Mouse (Mus musculus) naive thymus-derived CD4-positive, alpha-beta T cell, adult 5 months (primary cell): ENCODE data around the gene Slc26a10. TPM values are rescaled to one million over a fixed set of nuclear protein-coding genes. Genes with fewer than 3 reads are reported as not detected.

Experiments used
- polyA plus RNA-seq: library from polyadenylated mRNA; unstranded; fragments of 100-300 nt; shearing (Covaris generic); gene quantifications from one replicate; pipeline ENCODE4 v1.2.1, GENCODE M21; 2017

Gene Slc26a10
- polyA plus RNA-seq: 7.0 TPM

DNA sequence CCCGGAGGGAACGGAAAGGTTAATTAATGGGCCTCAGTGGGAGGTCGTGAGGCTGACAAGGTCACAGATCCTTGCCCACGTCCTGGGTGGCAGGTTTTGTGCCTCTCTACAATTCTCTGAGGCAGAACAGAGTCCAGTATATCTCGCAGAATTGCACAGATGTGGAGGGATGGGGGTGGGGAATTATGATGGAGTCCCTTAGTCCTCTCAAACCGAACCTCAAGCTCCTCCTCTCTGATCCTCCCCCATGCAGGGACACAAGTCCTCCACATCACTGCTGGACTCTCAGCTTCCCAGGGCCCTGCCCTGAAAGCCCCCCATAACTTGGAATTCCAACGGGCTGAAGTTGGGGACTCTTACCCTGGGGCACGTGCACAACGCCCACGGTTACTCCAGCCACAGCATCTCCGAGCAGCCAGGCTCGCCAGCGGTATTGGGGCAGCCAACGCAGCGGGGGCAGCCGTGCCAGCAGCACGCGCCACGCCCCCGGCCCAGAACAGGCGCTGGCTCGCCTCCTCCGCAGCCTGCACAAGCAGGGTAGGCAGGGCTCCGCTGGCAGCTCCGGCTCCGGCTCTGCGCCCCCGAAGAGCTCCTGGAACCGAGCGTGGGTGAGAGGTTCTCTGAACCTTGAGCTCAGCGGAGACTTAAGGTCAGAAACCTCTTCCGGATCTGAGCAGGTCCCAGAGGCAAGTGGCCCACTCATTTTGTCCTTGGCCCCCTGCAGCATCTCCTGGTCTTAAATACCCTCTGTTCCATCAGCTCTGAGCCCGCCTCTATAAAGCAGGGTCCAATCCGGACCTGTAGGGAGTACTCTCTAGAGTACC lies at the start of gene Slc26a10:
Gene Slc26a10, minus strand, starts transcription at position 775 of the 824 bp plus-strand sequence.

DNA sequence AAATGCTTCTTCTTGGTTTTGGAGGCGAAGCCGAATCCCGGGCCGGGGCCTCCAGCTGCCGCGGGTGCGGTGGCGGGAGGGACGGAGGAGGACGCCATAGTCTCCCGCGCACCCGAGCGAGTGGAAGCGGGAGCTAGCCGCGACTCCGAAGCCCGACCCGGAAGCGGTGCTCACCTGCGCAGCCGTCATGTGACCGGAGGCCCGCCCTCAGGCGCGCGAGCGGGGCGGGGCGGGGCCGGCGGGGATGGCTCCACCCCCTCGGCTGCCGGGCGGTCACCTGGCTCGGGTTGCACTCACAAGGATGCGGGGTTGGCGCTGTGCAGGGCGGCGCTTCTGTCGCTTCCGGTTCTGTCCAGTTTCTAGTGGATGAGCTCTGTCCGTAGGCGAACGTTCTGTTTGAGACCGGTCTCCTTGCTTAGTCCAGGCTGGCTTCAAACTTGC lies 31.0 kb upstream of the Slc26a10 start, which contains the start of gene Pip4k2c:
Gene Pip4k2c, minus strand, starts transcription at position 172 of the 441 bp plus-strand sequence.

DNA sequence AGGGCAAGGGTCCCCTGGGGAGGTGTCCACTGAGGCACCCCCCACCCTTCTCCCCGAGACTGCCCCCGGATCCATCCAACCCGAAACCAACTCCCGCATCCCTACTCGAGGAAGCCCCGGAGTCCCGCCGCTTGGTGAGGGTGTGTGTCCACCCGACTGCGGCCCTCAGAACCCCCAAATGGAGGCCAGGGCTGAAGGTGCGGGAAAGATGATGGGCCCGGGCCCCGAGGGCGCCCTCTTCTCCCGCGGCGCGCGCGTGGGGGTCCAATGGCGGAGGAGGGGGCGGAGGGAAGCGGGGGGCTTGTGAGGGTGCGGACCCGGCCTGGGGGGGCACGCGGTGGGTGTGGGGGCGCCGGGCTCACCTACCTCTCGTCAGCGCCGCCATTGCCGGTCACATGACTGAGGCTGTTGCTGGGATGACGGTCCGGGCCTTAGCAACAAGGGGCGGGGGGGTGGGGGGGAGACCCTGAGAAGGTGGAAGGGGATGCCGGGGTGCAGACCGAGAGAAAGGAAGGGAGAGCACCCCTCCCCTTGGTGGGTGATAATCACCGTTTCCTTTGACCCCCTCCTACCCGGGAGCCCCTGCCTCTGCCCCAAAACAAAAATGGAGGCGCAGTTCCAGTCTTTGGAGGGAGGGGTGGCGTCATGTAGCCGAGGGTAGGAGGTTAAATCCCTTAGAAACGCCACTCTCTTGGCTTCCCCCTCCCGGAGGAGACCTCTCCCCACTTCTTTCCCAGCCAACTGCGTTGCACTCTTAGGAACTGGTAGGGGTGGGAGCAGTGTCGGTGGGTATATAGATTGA lies 15.1 kb upstream of the Slc26a10 start, which contains the start of gene Dtx3:
Gene Dtx3, minus strand, starts transcription at position 401 of the 802 bp plus-strand sequence.

DNA sequence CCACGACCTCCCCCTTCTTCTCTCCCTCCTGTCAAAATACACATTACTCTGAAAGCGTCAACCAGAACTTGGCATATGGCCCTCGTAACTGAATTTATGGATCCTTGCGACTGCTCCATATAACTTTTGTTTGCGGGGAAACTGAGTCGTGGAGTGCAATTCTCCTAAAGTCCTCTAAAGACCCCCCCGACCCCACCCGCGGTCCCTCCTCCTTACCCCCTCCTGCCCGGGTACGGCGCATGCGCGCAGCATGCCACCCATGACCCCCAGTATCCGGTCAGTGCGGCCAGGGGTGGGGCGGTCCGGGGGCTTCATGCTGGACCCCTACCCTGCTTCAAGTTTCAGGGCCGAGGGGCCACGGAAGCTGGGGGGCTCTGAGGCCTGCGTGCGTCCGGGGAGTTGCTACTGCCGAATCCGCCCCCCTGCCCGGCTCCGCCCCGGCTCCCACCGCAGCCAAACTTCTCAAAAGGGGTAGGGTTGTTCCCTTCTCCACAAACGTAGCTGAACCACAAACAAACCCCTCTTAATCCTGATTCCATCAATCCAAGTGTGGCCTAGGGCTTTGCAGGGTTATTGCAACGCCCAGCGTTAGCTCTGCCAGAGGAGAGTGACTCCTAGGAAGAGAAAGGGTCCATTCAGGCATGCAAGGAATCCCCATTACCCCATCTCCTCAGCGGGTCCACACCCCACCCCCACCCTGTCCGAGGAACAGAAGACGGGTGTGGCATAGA lies 9.4 kb upstream of the Slc26a10 start, which contains the start of gene Arhgef25:
Gene Arhgef25, minus strand, starts transcription at position 433 of the 731 bp plus-strand sequence.

DNA sequence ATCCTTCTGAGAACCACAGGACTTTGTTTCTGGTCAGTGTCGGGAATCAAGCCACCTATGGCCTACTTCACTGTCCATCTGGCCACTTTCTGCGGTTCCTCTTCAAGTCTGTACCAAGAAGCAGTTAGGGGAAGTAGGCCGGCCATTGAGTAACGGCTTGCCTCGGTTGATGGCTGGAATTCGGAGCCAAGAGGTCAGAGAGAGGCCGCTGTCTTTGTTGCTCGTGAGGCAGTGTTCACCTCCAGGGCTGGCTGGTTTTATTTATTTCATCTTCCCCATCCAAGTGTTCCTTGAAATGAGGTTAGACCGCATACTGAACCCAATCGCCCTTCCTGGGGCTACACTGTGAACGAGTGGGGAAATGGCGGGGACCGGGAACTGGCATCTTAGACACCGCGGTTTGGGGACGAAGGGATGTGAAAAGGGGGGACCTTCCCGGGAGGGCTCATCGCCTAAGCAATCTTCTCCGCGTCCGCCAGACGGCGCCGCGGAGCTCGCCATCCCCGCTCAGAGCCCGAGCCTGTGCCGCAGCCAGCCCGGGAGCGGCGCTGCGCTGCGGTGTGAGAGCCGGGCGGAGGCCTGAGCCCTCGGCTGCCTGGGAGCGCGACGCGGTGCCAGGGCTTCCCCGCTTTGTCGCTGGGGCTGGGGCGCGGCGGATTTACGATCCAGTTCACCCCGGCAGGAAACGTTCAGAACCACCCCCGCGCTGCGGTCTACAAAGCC lies 15.7 kb downstream of the Slc26a10 start, which contains the start of gene B4galnt1:
Gene B4galnt1, plus strand, starts transcription at position 595 of the 723 bp plus-strand sequence.

Other genes with a start within 250 kb of the Slc26a10 start
- 48.7 TPM for gene Ctdsp2, start 201.9 kb downstream of the Slc26a10 start, polyA plus RNA-seq
- 0.35 TPM for gene Avil, start 179.9 kb downstream of the Slc26a10 start, polyA plus RNA-seq
- gene Tsfm, start 149.8 kb downstream of the Slc26a10 start, polyA plus RNA-seq: 20.8 TPM
- gene Mettl1, start 139.2 kb downstream of the Slc26a10 start, polyA plus RNA-seq: 25.5 TPM
- not detected for gene Eef1akmt3, start 139.1 kb downstream of the Slc26a10 start, polyA plus RNA-seq
- gene Cyp27b1, start 132.4 kb downstream of the Slc26a10 start, polyA plus RNA-seq: not detected
- gene March9, start 120.5 kb downstream of the Slc26a10 start, polyA plus RNA-seq: 1.1 TPM
- gene Cdk4, start 117.1 kb downstream of the Slc26a10 start, polyA plus RNA-seq: 124 TPM
- gene Tspan31, start 110.4 kb downstream of the Slc26a10 start, polyA plus RNA-seq: 25.6 TPM
- gene Agap2, start 105.4 kb downstream of the Slc26a10 start, polyA plus RNA-seq: 18.8 TPM
- 122 TPM for gene Os9, start 59.5 kb downstream of the Slc26a10 start, polyA plus RNA-seq
- 512 TPM for gene B4galnt1, start 15.4 kb downstream of the Slc26a10 start, polyA plus RNA-seq
- not detected for gene Arhgef25, start 9.4 kb upstream of the Slc26a10 start, polyA plus RNA-seq
- gene Dtx3, start 15.1 kb upstream of the Slc26a10 start, polyA plus RNA-seq: 49.2 TPM
- 25.0 TPM for gene Pip4k2c, start 30.9 kb upstream of the Slc26a10 start, polyA plus RNA-seq
- gene Kif5a, start 82.7 kb upstream of the Slc26a10 start, polyA plus RNA-seq: not detected
- 83.7 TPM for gene Dctn2, start 85.7 kb upstream of the Slc26a10 start, polyA plus RNA-seq
- gene Mbd6, start 108.4 kb upstream of the Slc26a10 start, polyA plus RNA-seq: 8.6 TPM
- 62.5 TPM for gene Mars, start 131.1 kb upstream of the Slc26a10 start, polyA plus RNA-seq
- gene Arhgap9, start 141.3 kb upstream of the Slc26a10 start, polyA plus RNA-seq: 264 TPM
- 0.47 TPM for gene Gli1, start 161.3 kb upstream of the Slc26a10 start, polyA plus RNA-seq
- not detected for gene Inhbe, start 173.8 kb upstream of the Slc26a10 start, polyA plus RNA-seq
- not detected for gene Inhbc, start 189.8 kb upstream of the Slc26a10 start, polyA plus RNA-seq
- gene R3hdm2, start 199.7 kb upstream of the Slc26a10 start, polyA plus RNA-seq: 33.6 TPM